Mouse (Mus musculus): ENCODE data around the gene Fads2.

Fads2 gene

GRCm38 (mm10) chr19:10102054-10102700 lies 631 bp upstream of the Fads2 start:
- DNase-seq (ENCODE audit: low spot score in 2 of 2) = no peak

- DNase-seq (ENCODE audit: low spot score in 2 of 2) = peak; percentile 59 to 66
Observed at GRCm38 (mm10) chr19:10100631-10101071, 895 bp downstream of the Fads2 start.

DNA sequence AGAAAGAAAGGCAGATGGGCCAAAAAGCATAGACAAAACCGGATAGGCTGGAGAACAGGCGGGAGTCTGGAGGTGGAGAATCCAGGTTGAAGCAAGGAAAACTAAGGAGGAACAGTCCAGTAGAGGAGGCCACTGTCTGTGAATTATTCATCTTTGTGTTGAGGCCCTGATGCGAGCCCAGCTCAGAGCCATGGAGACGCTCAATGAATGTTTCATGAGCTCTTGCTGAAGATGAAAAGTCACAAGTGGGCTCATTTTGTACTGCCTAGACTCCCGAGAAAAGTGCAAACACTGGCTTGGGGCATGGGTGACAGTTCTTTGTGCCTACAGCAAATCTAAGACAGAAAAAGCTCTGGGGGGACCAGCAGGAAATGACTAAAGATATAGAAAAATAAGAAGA lies 3.7 kb downstream of the Fads2 start:
- DNase-seq (ENCODE audit: low spot score in 2 of 2) = peak in 1 of 2 experiments; percentile 19

- no peak for DNase-seq (ENCODE audit: low spot score in 2 of 2)
Observed at GRCm38 (mm10) chr19:10096371-10096876, 5.1 kb downstream of the Fads2 start.

DNA sequence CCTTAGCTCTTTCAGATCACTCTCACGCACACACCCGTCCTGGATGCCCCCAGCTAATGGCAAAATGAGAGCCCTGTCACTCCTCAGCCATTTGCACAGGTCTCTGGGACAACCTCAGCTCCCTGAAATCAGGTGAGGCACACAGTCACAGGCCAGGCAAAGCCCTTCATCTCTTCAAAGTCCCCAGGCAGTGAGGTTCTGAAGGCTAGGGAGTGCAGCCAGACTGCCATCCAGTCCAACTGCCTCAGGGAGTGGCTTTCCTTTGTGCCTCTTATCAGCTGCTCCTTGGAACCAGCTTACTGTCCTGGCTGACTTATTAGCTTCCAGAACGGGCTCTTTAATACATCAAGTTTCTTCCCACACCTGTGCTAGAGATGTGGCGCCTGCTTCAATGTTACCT lies 6.9 kb downstream of the Fads2 start:
- no peak for DNase-seq (ENCODE audit: low spot score in 2 of 2)

GRCm38 (mm10) chr19:10093829-10094228 lies 7.7 kb downstream of the Fads2 start:
- DNase-seq (ENCODE audit: low spot score in 2 of 2) = no peak

DNA sequence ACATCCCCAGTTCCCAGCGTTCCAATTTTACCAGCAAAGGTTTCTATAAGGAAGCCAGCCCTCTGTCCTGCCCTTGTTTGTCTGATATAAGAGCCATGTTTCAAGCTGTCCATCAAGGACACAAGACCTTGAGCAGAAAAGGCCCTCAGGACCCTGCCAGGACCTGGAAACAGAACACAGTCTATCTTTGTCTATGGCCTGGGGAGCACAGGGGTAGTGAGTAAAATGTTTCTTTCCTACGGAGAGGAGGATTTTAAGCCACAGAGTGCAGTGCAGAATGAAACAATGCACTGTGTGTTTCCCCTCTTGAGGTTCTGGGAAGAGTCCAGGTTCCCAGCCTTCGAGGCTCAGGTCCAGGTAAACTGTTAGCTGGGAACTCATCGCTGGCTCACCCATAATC lies 14.6 kb downstream of the Fads2 start:
- DNase-seq (ENCODE audit: low spot score in 2 of 2) = no peak

GRCm38 (mm10) chr19:10085454-10085853 lies 16.1 kb downstream of the Fads2 start:
- no peak for DNase-seq (ENCODE audit: low spot score in 2 of 2)

DNA sequence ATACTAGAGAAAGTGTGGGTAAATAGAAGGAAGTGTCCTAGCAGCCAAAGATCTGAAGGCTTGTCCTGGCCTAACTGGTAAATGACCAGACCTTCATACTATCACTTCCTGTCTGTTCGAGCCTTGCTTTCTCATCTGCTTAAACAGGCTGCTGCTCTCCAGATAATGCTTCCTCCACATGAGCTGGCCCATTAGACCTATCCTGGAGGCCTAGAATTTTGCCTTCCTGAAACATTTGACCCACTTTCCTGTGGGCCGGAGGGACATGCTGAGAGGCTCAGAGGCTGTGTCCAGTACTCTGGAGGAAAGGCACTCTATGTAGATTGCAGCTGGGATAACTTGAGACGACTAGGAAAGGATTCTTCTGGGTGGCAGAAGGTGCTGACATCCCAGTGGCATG lies 19.4 kb downstream of the Fads2 start:
- DNase-seq (ENCODE audit: low spot score in 2 of 2) = no peak

DNA sequence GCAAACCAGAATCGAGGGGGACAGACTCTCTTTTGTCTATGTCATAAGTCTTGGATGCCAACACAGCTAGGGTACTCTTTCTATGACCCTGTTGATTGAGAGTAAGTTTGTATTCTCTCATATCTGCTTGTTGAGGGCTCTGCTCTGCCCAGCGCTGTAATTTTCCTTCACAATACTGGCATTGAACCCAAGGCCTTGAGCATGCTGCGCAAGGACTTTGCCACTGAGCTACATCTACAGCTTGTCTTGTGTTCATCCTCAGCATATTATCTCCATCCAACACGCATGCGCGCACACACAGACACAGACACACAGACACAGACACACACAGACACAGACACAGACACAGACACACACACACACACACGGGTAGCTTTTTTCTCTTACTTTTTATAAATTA lies 21.2 kb downstream of the Fads2 start:
- no peak for DNase-seq (ENCODE audit: low spot score in 2 of 2)

DNA sequence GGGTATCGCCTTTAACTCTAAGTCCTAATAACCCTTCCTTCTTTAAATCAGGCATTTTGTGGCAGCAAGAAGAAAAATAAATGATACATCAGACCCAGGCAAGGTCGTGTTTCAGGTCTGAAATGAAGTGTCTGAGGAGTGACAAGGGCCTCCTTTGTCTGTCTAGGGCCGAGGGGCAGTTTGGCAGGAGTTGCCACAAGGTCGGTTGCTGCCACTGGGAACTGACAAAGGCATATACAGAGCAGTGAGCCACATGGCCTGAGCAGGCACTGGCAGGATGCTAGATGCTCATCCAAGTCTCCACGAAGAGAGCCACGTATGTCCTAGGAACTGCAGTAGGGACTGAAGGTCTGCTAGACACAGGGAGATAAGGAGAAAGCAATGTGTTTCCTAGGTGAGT lies 23.2 kb downstream of the Fads2 start:
- DNase-seq (ENCODE audit: low spot score in 2 of 2) = no peak

- no peak for DNase-seq (ENCODE audit: low spot score in 2 of 2)
Observed at GRCm38 (mm10) chr19:10073145-10073544, 28.4 kb downstream of the Fads2 start.

- no peak for DNase-seq (ENCODE audit: low spot score in 2 of 2)
Observed at GRCm38 (mm10) chr19:10071892-10072291, 29.7 kb downstream of the Fads2 start.

DNA sequence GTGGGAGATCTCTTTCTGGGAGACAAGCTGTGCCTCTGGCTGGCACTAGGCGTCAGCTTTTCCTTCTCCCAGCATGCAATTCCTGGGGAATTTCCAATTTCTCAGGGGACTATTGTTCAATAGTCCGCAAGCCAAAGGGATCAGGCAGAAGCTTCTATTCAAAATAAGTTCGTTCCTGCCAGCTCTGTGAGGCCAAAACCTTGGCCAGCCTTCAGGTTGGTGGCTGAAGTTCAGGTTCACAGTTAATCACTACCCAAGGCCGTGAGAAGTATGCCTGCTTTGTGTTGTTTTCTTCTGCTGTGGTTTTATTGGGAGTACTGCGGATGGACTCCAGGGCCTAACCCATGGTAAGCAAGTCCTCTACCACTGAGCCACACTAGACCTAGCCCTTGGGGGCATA lies 30.4 kb downstream of the Fads2 start:
- peak in 1 of 2 experiments; percentile 57 for DNase-seq (ENCODE audit: low spot score in 2 of 2)

- no peak for DNase-seq (ENCODE audit: low spot score in 2 of 2)
Observed at GRCm38 (mm10) chr19:10070186-10070980, 31.2 kb downstream of the Fads2 start.

GRCm38 (mm10) chr19:10067701-10068100 lies 33.8 kb downstream of the Fads2 start:
- DNase-seq (ENCODE audit: low spot score in 2 of 2) = peak in 1 of 2 experiments; percentile 29

GRCm38 (mm10) chr19:10066502-10066901 lies 35.0 kb downstream of the Fads2 start:
- DNase-seq (ENCODE audit: low spot score in 2 of 2) = no peak

- DNase-seq (ENCODE audit: low spot score in 2 of 2) = no peak
Observed at GRCm38 (mm10) chr19:10066189-10066500, 35.4 kb downstream of the Fads2 start.

DNA sequence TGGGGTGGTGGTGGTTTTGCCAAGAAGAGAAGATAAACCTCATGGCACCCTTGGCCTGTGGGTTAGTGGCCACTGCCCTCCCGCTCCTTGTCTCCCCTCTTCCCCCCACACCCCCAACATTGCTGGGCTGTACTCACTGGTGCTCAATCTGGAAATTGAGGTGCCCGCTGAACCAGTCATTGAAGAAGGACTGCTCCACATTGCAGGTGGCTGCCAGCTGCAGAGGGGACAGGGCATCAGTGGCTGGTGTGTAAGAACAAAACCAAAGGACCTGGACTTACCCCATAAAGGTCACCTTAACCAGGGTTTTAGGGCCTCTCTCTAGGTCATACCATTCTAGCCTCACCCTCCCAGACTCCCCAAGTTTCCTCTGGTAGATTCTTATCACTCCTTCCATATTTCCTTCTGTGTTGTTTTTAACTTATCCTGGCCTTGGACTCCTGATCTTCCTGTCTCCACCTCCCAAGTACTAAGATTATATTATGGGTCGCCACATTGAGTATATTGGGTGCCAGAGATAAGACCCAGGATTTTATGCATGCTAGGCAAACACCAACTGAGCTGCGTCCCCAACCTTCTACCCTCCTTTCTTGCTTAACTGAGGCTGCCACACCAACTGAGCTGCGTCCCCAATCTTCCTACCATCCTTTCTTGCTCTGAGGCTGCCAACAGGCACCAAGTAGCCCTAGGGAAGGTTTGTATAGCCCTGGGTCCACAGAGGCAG lies 35.9 kb downstream of the Fads2 start:
- no peak for DNase-seq (ENCODE audit: low spot score in 2 of 2)

DNA sequence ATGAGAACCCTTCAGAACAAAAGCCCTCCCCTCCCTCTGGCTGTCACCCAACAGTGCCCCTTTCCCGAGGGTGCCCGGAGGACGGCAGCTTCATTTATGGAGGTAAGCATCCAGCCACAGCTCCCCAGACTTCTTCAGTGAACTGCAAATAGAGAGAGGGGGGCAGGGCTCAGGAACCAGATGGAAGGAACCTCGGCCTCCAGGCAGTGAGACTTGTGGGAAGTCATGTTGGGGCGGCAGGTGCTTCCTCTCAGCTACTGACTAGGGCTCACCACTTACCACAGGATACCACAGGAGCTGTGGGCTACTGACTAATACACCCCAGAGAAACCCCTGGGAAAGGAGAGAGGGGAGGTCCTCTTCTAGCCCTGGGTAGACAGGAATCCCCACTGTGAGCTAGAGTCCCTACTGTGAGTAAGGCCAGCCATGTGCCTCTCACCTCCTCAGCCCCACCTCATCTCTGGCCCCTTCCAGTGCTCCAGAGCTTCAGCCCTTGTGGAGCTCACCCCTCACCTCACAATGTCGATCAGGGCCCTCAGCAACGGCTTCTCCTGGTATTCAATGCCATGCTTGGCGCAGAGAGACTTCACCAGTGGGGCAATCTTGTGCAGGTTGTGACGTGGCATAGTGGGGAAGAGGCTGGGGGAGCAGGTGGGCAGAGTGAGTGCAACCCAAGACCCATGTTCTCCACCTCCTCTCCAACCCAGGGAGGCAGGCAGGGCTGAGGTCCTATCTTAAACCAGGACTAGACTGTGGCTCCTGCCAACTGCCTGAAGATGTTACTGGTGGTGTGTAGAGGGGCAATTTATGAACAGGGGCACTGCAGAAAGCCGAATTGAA lies 37.2 kb downstream of the Fads2 start:
- peak in 1 of 2 experiments; percentile 28 for DNase-seq (ENCODE audit: low spot score in 2 of 2)

DNA sequence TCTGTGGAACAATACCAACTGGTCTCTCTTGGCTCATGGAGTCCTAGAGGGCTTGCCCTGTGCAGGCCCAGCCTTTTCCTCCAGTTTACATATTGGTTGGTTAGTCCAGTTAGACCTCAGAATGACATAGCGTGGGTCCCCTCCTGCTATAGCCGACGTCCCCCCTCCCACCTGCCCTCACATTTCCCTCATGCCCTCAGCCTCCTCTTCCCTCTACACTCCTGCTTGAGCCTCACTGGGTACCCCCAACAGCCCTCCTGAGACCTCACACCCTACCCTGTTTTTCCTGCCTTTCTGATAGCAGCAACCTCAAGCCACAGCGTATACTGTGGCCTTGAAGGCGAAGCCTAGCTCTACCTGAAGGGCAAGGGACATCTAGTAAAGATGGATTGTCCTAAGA lies 38.7 kb downstream of the Fads2 start:
- DNase-seq (ENCODE audit: low spot score in 2 of 2) = no peak

DNA sequence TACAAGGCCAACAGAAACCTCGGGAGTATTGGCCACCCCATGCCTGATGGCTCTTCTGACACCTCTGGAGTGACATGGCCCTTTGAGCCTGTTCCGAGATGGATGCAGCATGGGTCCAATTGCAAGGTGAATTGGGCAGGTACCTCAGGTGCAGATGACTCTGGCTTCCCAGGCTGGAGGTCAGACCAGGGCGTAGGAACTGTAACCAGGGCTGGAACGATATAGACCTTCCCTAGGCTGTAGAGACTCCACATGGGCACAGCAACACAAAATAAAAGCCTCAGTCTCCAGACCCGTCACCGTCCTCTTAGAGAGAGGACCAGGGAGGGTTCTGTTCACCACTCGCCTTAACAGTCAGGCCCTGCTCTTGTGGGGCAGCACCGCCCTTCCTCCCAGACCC lies 39.3 kb downstream of the Fads2 start:
- DNase-seq (ENCODE audit: low spot score in 2 of 2) = no peak
